9 mouse cellular contexts compared by ENCODE assay signal in genomic region chr2:168677650-168678049, GRCm38 (mm10).
DNase-seq lines count a peak whose midpoint lies in the region; ATAC-seq and TF ChIP-seq lines count a peak whose summit lies in the region.
"Had no signal": no experiment of that assay in that cellular context is flagged by ENCODE, and none has a peak within 500 bp of the region (broad histone marks: within the 10 kb centered on the region; RNA-seq: fewer than 3 reads in every experiment).

No protein-coding gene starts in this region.

- H3K4me1 ChIP-seq in embryonic facial prominence, embryonic 15.5 days, result no peaks in the 10 kb centered on the region
- peaks cover 5% of the 10 kb centered on the region; the same call in 1 of the 2 replicates for H3K4me1 ChIP-seq in intestine, postnatal 0 days (replicated peaks; ENCODE audit: control insufficient read depth, insufficient read depth, low read length)
- no peaks in the 10 kb centered on the region for H3K4me1 ChIP-seq in stomach, embryonic 15.5 days

- TF ChIP-seq CTCF in left cerebral cortex, adult 2 months (IDR thresholded peaks at IDR 0.05), result no peak
- no peak for TF ChIP-seq CTCF in intestine, postnatal 0 days (IDR thresholded peaks at IDR 0.05; ENCODE audit: low read depth)

- no peak overlapping the region for H3K4me2 ChIP-seq in embryonic facial prominence, embryonic 15.5 days (replicated peaks)
- peak overlapping the region; percentile 30; the same call in 1 of the 2 replicates for H3K4me2 ChIP-seq in intestine, postnatal 0 days (replicated peaks; ENCODE audit: low read depth)
- no peak overlapping the region for H3K4me2 ChIP-seq in stomach, embryonic 15.5 days

- no peaks in the 10 kb centered on the region for H3K9me3 ChIP-seq in embryonic facial prominence, embryonic 15.5 days (replicated peaks)
- no peaks in the 10 kb centered on the region for H3K9me3 ChIP-seq in intestine, postnatal 0 days (ENCODE audit: control insufficient read depth)
- H3K9me3 ChIP-seq in stomach, embryonic 15.5 days, result no peaks in the 10 kb centered on the region

- H3K4me3 ChIP-seq in left cerebral cortex, adult 2 months, result no peak overlapping the region
- no peak overlapping the region for H3K4me3 ChIP-seq in embryonic facial prominence, embryonic 15.5 days (replicated peaks)
- no peak overlapping the region for H3K4me3 ChIP-seq in intestine, postnatal 0 days (ENCODE audit: low read depth, low read length)
- no peak overlapping the region for H3K4me3 ChIP-seq in stomach, embryonic 15.5 days (replicated peaks)

- WGBS in embryonic facial prominence, embryonic 15.5 days, result 67% methylated on average over 9 of the region's 9 CpGs
- 34% methylated on average over 9 of the region's 9 CpGs for WGBS in intestine, postnatal 0 days
- WGBS in stomach, embryonic 15.5 days, result 65% methylated on average over 9 of the region's 9 CpGs

- intact Hi-C loops in left cerebral cortex, adult 2 months (cut with DNase I), result no loop called here
- intact Hi-C loops in left cerebral cortex, postnatal 10 days (cut with DNase I), result no loop called here

- H3K9ac ChIP-seq in embryonic facial prominence, embryonic 15.5 days, result no peak overlapping the region
- H3K9ac ChIP-seq in intestine, postnatal 0 days (ENCODE audit: low read depth, low read length), result no peak overlapping the region
- H3K9ac ChIP-seq in stomach, embryonic 15.5 days, result no peak overlapping the region

- peak overlapping the region; percentile 57; the same call in 1 of the 2 replicates for H3K27ac ChIP-seq in left cerebral cortex, adult 2 months
- H3K27ac ChIP-seq in embryonic facial prominence, embryonic 15.5 days (replicated peaks), result no peak overlapping the region
- H3K27ac ChIP-seq in intestine, postnatal 0 days (ENCODE audit: low read depth, low read length), result no peak overlapping the region
- H3K27ac ChIP-seq in stomach, embryonic 15.5 days, result no peak overlapping the region

- DNase-seq in left cerebral cortex, adult 2 months (ENCODE audit: extremely low spot score in 1 of 2, low spot score in 2 of 2), result no peak
- DNase-seq in left cerebral cortex, adult 8-10 months (ENCODE audit: low spot score in 2 of 2), result no peak
- DNase-seq in left cerebral cortex, postnatal 10 days (ENCODE audit: extremely low spot score in 1 of 2, low spot score in 2 of 2), result no peak
- no peak for DNase-seq in adrenal gland, adult 2 months
- no peak for DNase-seq in testis, postnatal 14 days (ENCODE audit: low spot score)
- DNase-seq: thymus, postnatal 36 days had no signal

- H3K27me3 ChIP-seq in embryonic facial prominence, embryonic 15.5 days, result no peaks in the 10 kb centered on the region
- no peaks in the 10 kb centered on the region for H3K27me3 ChIP-seq in intestine, postnatal 0 days (replicated peaks; ENCODE audit: control insufficient read depth, insufficient read depth, low read length)
- no peaks in the 10 kb centered on the region for H3K27me3 ChIP-seq in stomach, embryonic 15.5 days (replicated peaks)

- ATAC-seq in embryonic facial prominence, embryonic 15.5 days (ENCODE audit: insufficient number of reproducible peaks, low FRiP score, low TSS enrichment, low read depth), result peak; percentile 49; the same call in 1 of the 2 replicates
- ATAC-seq in intestine, postnatal 0 days, result peak; percentile 90
- 0 out of 2 replicates have a peak, but pooled peaks have one; percentile 35 for ATAC-seq in stomach, embryonic 15.5 days (ENCODE audit: insufficient read depth, low FRiP score, low read depth)

- H3K36me3 ChIP-seq in embryonic facial prominence, embryonic 15.5 days, result peaks cover 59% of the 10 kb centered on the region
- H3K36me3 ChIP-seq in intestine, postnatal 0 days (ENCODE audit: control insufficient read depth, insufficient read depth), result peaks cover 34% of the 10 kb centered on the region
- H3K36me3 ChIP-seq in stomach, embryonic 15.5 days, result 0 out of 2 replicates have a peak, but pooled peaks cover 12% of the 10 kb centered on the region

Comparison
In these comparisons a context has a peak if more than half of its experiments do, and no peak if none do; other contexts are left out.
1. ATAC-seq: peak in every context shown above with its lines; median percentile 90 in intestine, postnatal 0 days; 49 in embryonic facial prominence, embryonic 15.5 days; 35 in stomach, embryonic 15.5 days.